Mouse (Mus musculus) forebrain, embryonic 12.5 days (tissue): Measurements from ENCODE around the gene Tbc1d14. TPM values are rescaled to one million over a fixed set of nuclear protein-coding genes. Genes with fewer than 3 reads are reported as not detected.

Experiments used
- ATAC-seq: fragments of 200-750 bp; cut with Nextera tagmentation; 2 replicates; pipeline ENCODE4 v1.8.0; 2017; ENCODE audit warnings: moderate TSS enrichment; ENCODE audit not compliant: low FRiP score
- H3K27ac ChIP-seq: fragments of 300-500 bp; sonication (generic); 2 replicates; pipeline ENCODE4 v1.5.1; 2016; ENCODE audit warnings: mild to moderate bottlenecking
- H3K27me3 ChIP-seq: fragments of 300-500 bp; sonication (generic); 2 replicates; pipeline ENCODE4 v1.6.1; 2016; ENCODE audit warnings: mild to moderate bottlenecking
- H3K36me3 ChIP-seq: fragments of 300-500 bp; sonication (generic); replicated peaks from 2 replicates; pipeline ENCODE4 v1.6.1; 2016; ENCODE audit warnings: mild to moderate bottlenecking
- H3K4me1 ChIP-seq: fragments of 300-500 bp; sonication (generic); 2 replicates; pipeline ENCODE4 v1.6.1; 2016
- H3K4me2 ChIP-seq: fragments of 300-500 bp; sonication (generic); 2 replicates; pipeline ENCODE4 v1.6.1; 2016; ENCODE audit warnings: mild to moderate bottlenecking, moderate library complexity
- H3K4me3 ChIP-seq: fragments of 300-500 bp; sonication (generic); replicated peaks from 2 replicates; pipeline ENCODE4 v1.5.1; 2016; ENCODE audit warnings: mild to moderate bottlenecking
- H3K9ac ChIP-seq: fragments of 300-500 bp; sonication (generic); 2 replicates; pipeline ENCODE4 v1.6.1; 2016; ENCODE audit warnings: mild to moderate bottlenecking
- H3K9me3 ChIP-seq: fragments of 300-500 bp; sonication (generic); 2 replicates; pipeline ENCODE4 v1.6.1; 2016
- WGBS: fragments of 180-500 bp; shearing (Covaris S2); methylation state at CpG from one replicate; pipeline ENCODE4 v1.1.7; 2016; 5-methylcytosine and 5-hydroxymethylcytosine counted together
- polyA plus RNA-seq: library from polyadenylated mRNA; unstranded; fragments of >200 nt; fragmentation: Nextera tagmentation; extraction: Ambion mirVana; gene quantifications from 2 replicates; pipeline ENCODE4 v1.2.1, GENCODE M21; 2016

Tbc1d14 gene
- 59.1 and 61.1 TPM in 2 replicates for polyA plus RNA-seq

GRCm38 (mm10) chr5:36593176-36593575, at the start of gene Tbc1d14:
Gene Tbc1d14 (minus strand): TSS chr5:36593276.
- H3K9ac ChIP-seq: no peak within 1 kb of the TSS
- no peak within 1 kb of the TSS for H3K27ac ChIP-seq
- H3K4me1 ChIP-seq: 0 out of 2 replicates have a peak, but pooled peaks cover 1% of the 10 kb centered on the region
- H3K4me2 ChIP-seq: no peak within 1 kb of the TSS
- WGBS: 87% methylated on average over 5 of the region's 5 CpGs
- ATAC-seq: no peak
- 0 out of 2 replicates have a peak, but pooled peaks cover 3% of the 10 kb centered on the region for H3K27me3 ChIP-seq
- H3K4me3 ChIP-seq: no peak within 1 kb of the TSS
- no peaks in the 10 kb centered on the region for H3K9me3 ChIP-seq
- no peaks in the 10 kb centered on the region for H3K36me3 ChIP-seq

GRCm38 (mm10) chr5:36625612-36626011, 32.5 kb upstream of the Tbc1d14 start:
- 79% methylated on average over 5 of the region's 5 CpGs for whole genome bisulfite sequencing
- 0 out of 2 replicates have a peak, but pooled peaks cover 3% of the 10 kb centered on the region for H3K4me1 ChIP-seq
- no peak overlapping the region for H3K27ac ChIP-seq
- no peak overlapping the region for H3K9ac ChIP-seq
- H3K9me3 ChIP-seq: no peaks in the 10 kb centered on the region
- no peak overlapping the region for H3K4me3 ChIP-seq
- ATAC-seq: no peak
- no peak overlapping the region for H3K4me2 ChIP-seq
- no peaks in the 10 kb centered on the region for H3K27me3 ChIP-seq
- H3K36me3 ChIP-seq: peaks cover 24% of the 10 kb centered on the region

GRCm38 (mm10) chr5:36623670-36624069, 30.6 kb upstream of the Tbc1d14 start:
- H3K9ac ChIP-seq: no peak overlapping the region
- H3K36me3 ChIP-seq: peaks cover 18% of the 10 kb centered on the region
- no peaks in the 10 kb centered on the region for H3K27me3 ChIP-seq
- ATAC-seq: no peak
- H3K4me2 ChIP-seq: no peak overlapping the region
- H3K4me1 ChIP-seq: 0 out of 2 replicates have a peak, but pooled peaks cover 3% of the 10 kb centered on the region
- no peaks in the 10 kb centered on the region for H3K9me3 ChIP-seq
- no peak overlapping the region for H3K4me3 ChIP-seq
- WGBS: 94% methylated on average over 5 of the region's 5 CpGs
- no peak overlapping the region for H3K27ac ChIP-seq

GRCm38 (mm10) chr5:36621058-36621449, 28.0 kb upstream of the Tbc1d14 start:
- ATAC-seq: no peak
- Histone ChIP-seq H3K4me2 (no peak overlapping the region), H3K27me3 (no peaks in the 10 kb centered on the region), H3K9me3 (no peaks in the 10 kb centered on the region), H3K36me3 (peaks cover 30% of the 10 kb centered on the region), H3K9ac (no peak overlapping the region), H3K4me1 (0 out of 2 replicates have a peak, but pooled peaks cover 3% of the 10 kb centered on the region), H3K27ac (no peak overlapping the region), H3K4me3 (no peak overlapping the region)
- WGBS: 90% methylated on average over 5 of the region's 5 CpGs

GRCm38 (mm10) chr5:36620409-36621057, 27.5 kb upstream of the Tbc1d14 start:
- 0 out of 2 replicates have a peak overlapping the region, but pooled peaks have one; percentile 36 for H3K27ac ChIP-seq
- 83% methylated on average over 8 of the region's 8 CpGs for WGBS
- H3K27me3 ChIP-seq: no peaks in the 10 kb centered on the region
- H3K9me3 ChIP-seq: no peaks in the 10 kb centered on the region
- H3K4me3 ChIP-seq: no peak overlapping the region
- H3K4me1 ChIP-seq: 0 out of 2 replicates have a peak, but pooled peaks cover 3% of the 10 kb centered on the region
- no peak overlapping the region for H3K9ac ChIP-seq
- no peak for ATAC-seq
- H3K36me3 ChIP-seq: peaks cover 35% of the 10 kb centered on the region
- H3K4me2 ChIP-seq: no peak overlapping the region

- Histone ChIP-seq H3K9ac (no peak overlapping the region), H3K4me3 (no peak overlapping the region), H3K4me1 (0 out of 2 replicates have a peak, but pooled peaks cover 3% of the 10 kb centered on the region), H3K9me3 (no peaks in the 10 kb centered on the region), H3K4me2 (no peak overlapping the region), H3K36me3 (peaks cover 51% of the 10 kb centered on the region), H3K27ac (no peak overlapping the region), H3K27me3 (no peaks in the 10 kb centered on the region)
- no peak for ATAC-seq
- WGBS: 82% methylated on average over 5 of the region's 5 CpGs
These were observed 25.8 kb upstream of the Tbc1d14 start for GRCm38 (mm10) chr5:36618890-36619289.

GRCm38 (mm10) chr5:36618356-36618755, 25.3 kb upstream of the Tbc1d14 start:
- no peak for ATAC-seq
- WGBS: 75% methylated on average over 4 of the region's 4 CpGs
- peaks cover 57% of the 10 kb centered on the region for H3K36me3 ChIP-seq

GRCm38 (mm10) chr5:36614124-36614523, 21.0 kb upstream of the Tbc1d14 start:
- Histone ChIP-seq H3K27me3 (no peaks in the 10 kb centered on the region), H3K4me3 (no peak overlapping the region), H3K9me3 (no peaks in the 10 kb centered on the region), H3K36me3 (peaks cover 78% of the 10 kb centered on the region), H3K4me2 (no peak overlapping the region), H3K9ac (no peak overlapping the region), H3K4me1 (no peaks in the 10 kb centered on the region), H3K27ac (no peak overlapping the region)
- WGBS: 89% methylated on average over 4 of the region's 4 CpGs
- no peak for ATAC-seq

More at GRCm38 (mm10) chr5:36618356-36618755, 25.3 kb upstream of the Tbc1d14 start:
- H3K9me3 ChIP-seq: no peaks in the 10 kb centered on the region
- H3K4me1 ChIP-seq: 0 out of 2 replicates have a peak, but pooled peaks cover 3% of the 10 kb centered on the region
- H3K27me3 ChIP-seq: no peaks in the 10 kb centered on the region
- no peak overlapping the region for H3K9ac ChIP-seq
- no peak overlapping the region for H3K27ac ChIP-seq
- no peak overlapping the region for H3K4me3 ChIP-seq
- no peak overlapping the region for H3K4me2 ChIP-seq

- 90% methylated on average over 2 of the region's 2 CpGs for whole genome bisulfite sequencing
- Histone ChIP-seq H3K4me2 (no peak overlapping the region), H3K9ac (no peak overlapping the region), H3K27me3 (no peaks in the 10 kb centered on the region), H3K9me3 (no peaks in the 10 kb centered on the region), H3K4me3 (no peak overlapping the region), H3K4me1 (no peaks in the 10 kb centered on the region), H3K36me3 (peaks cover 74% of the 10 kb centered on the region), H3K27ac (no peak overlapping the region)
- ATAC-seq: no peak
These were observed 15.9 kb upstream of the Tbc1d14 start for GRCm38 (mm10) chr5:36608939-36609499.

- Histone ChIP-seq H3K27ac (no peak overlapping the region), H3K9me3 (no peaks in the 10 kb centered on the region), H3K36me3 (peaks cover 89% of the 10 kb centered on the region), H3K4me2 (no peak overlapping the region), H3K4me1 (no peaks in the 10 kb centered on the region), H3K27me3 (no peaks in the 10 kb centered on the region), H3K4me3 (no peak overlapping the region), H3K9ac (no peak overlapping the region)
- WGBS: 90% methylated on average over 5 of the region's 5 CpGs
- ATAC-seq: no peak
These were observed 10.0 kb upstream of the Tbc1d14 start for GRCm38 (mm10) chr5:36603031-36603430.

GRCm38 (mm10) chr5:36602028-36602427, 9.0 kb upstream of the Tbc1d14 start:
- no peaks in the 10 kb centered on the region for H3K9me3 ChIP-seq
- H3K4me3 ChIP-seq: no peak overlapping the region
- H3K27me3 ChIP-seq: no peaks in the 10 kb centered on the region
- H3K36me3 ChIP-seq: peaks cover 81% of the 10 kb centered on the region
- 93% methylated on average over 9 of the region's 9 CpGs for WGBS
- H3K4me2 ChIP-seq: no peak overlapping the region
- no peak overlapping the region for H3K9ac ChIP-seq
- no peak overlapping the region for H3K27ac ChIP-seq
- H3K4me1 ChIP-seq: no peaks in the 10 kb centered on the region
- ATAC-seq: no peak

- no peaks in the 10 kb centered on the region for H3K4me1 ChIP-seq
- H3K36me3 ChIP-seq: peaks cover 76% of the 10 kb centered on the region
- ATAC-seq: no peak
- H3K9ac ChIP-seq: no peak overlapping the region
- no peak overlapping the region for H3K4me3 ChIP-seq
- H3K27me3 ChIP-seq: no peaks in the 10 kb centered on the region
- H3K27ac ChIP-seq: no peak overlapping the region
- H3K9me3 ChIP-seq: no peaks in the 10 kb centered on the region
- H3K4me2 ChIP-seq: no peak overlapping the region
- 95% methylated on average over 7 of the region's 7 CpGs for WGBS
These were observed 8.4 kb upstream of the Tbc1d14 start for GRCm38 (mm10) chr5:36601492-36601891.

- no peak overlapping the region for H3K27ac ChIP-seq
- WGBS: 92% methylated on average over 1 of the region's 1 CpGs
- H3K27me3 ChIP-seq: no peaks in the 10 kb centered on the region
- H3K4me1 ChIP-seq: no peaks in the 10 kb centered on the region
- H3K9me3 ChIP-seq: no peaks in the 10 kb centered on the region
- H3K4me3 ChIP-seq: no peak overlapping the region
- H3K36me3 ChIP-seq: peaks cover 51% of the 10 kb centered on the region
- ATAC-seq: no peak; the same call in 1 of the 2 replicates
- no peak overlapping the region for H3K9ac ChIP-seq
- H3K4me2 ChIP-seq: no peak overlapping the region
These were observed 5.8 kb upstream of the Tbc1d14 start for GRCm38 (mm10) chr5:36598883-36599282.
